Mouse (Mus musculus) midbrain, embryonic 14.5 days (tissue): ENCODE data around the gene Gmds. TPM values are rescaled to one million over a fixed set of nuclear protein-coding genes. Genes with fewer than 3 reads are reported as not detected.
A peak's percentile ranks its signal among the peaks of the same experiment; 100 is the strongest.

Experiments used
- ATAC-seq: fragments of 200-750 bp; cut with Nextera tagmentation; 2 replicates; pipeline ENCODE4 v1.8.0; 2017; ENCODE audit warnings: moderate number of reproducible peaks, moderate library complexity; ENCODE audit not compliant: low FRiP score, low TSS enrichment
- DNase-seq: peaks from one replicate; pipeline ENCODE4 v3.0.0-alpha.2; 2015
- H3K27ac ChIP-seq: fragments of 300-500 bp; sonication (generic); replicated peaks from 2 replicates; pipeline ENCODE4 v1.5.1; 2014; ENCODE audit warnings: mild to moderate bottlenecking, low read depth, low read length, moderate library complexity
- H3K27me3 ChIP-seq: fragments of 300-500 bp; sonication (generic); 2 replicates; pipeline ENCODE4 v1.6.1; 2014; ENCODE audit warnings: low read length, control low read depth, mixed read lengths; ENCODE audit not compliant: control insufficient read depth, insufficient read depth
- H3K36me3 ChIP-seq: fragments of 300-500 bp; sonication (generic); 2 replicates; pipeline ENCODE4 v1.6.1; 2014; ENCODE audit warnings: low read length, control low read depth; ENCODE audit not compliant: control insufficient read depth, insufficient read depth
- H3K4me1 ChIP-seq: fragments of 300-500 bp; sonication (generic); 2 replicates; pipeline ENCODE4 v1.6.1; 2014; ENCODE audit warnings: mild to moderate bottlenecking, antibody characterized with exemption, low read length, control low read depth; ENCODE audit not compliant: control insufficient read depth, insufficient read depth
- H3K4me2 ChIP-seq: fragments of 300-500 bp; sonication (generic); 2 replicates; pipeline ENCODE4 v1.6.1; 2014; ENCODE audit warnings: mild to moderate bottlenecking, low read length, moderate library complexity
- H3K4me3 ChIP-seq: fragments of 300-500 bp; sonication (generic); replicated peaks from 2 replicates; pipeline ENCODE4 v1.5.1; 2014; ENCODE audit warnings: low read depth, low read length
- H3K9ac ChIP-seq: fragments of 300-500 bp; sonication (generic); replicated peaks from 2 replicates; pipeline ENCODE4 v1.6.1; 2014; ENCODE audit warnings: mild to moderate bottlenecking, low read length, moderate library complexity
- H3K9me3 ChIP-seq: fragments of 300-500 bp; sonication (generic); 2 replicates; pipeline ENCODE4 v1.6.1; 2016; ENCODE audit warnings: low read length, control low read depth, mixed read lengths; ENCODE audit not compliant: control insufficient read depth
- WGBS: fragments of 180-500 bp; shearing (Covaris S2); extraction: QIAGEN DNeasy Blood & Tissue Kit; methylation state at CpG from one replicate; pipeline ENCODE4 v1.1.7; 2014; 5-methylcytosine and 5-hydroxymethylcytosine counted together
- polyA plus RNA-seq: library from polyadenylated mRNA; unstranded; fragments of >200 nt; fragmentation: Nextera tagmentation; extraction: Ambion mirVana; gene quantifications from 2 replicates; pipeline ENCODE4 v1.2.1, GENCODE M21; 2014

The Gmds gene
- polyA plus RNA-seq, 1 experiment from 2014 or later: 32.6 TPM

GRCm38 (mm10) chr13:31860200-31860599, 478.3 kb downstream of the Gmds start:
- no peak for DNase-seq
- Histone ChIP-seq H3K9me3 (no peaks in the 10 kb centered on the region), H3K9ac (no peak overlapping the region), H3K4me2 (no peak overlapping the region), H3K27ac (no peak overlapping the region), H3K36me3 (no peaks in the 10 kb centered on the region), H3K4me1 (no peaks in the 10 kb centered on the region), H3K27me3 (no peaks in the 10 kb centered on the region), H3K4me3 (no peak overlapping the region)
- ATAC-seq: no peak
- 93% methylated on average over 5 of the region's 5 CpGs for WGBS

- Histone ChIP-seq H3K9ac (no peak overlapping the region), H3K27ac (no peak overlapping the region), H3K9me3 (no peaks in the 10 kb centered on the region), H3K27me3 (no peaks in the 10 kb centered on the region), H3K4me2 (no peak overlapping the region), H3K4me1 (no peaks in the 10 kb centered on the region), H3K36me3 (no peaks in the 10 kb centered on the region), H3K4me3 (no peak overlapping the region)
- DNase-seq (no peak), ATAC-seq (peak; percentile 62; the same call in 1 of the 2 replicates)
- 77% methylated on average over 4 of the region's 4 CpGs for WGBS
These were observed 484.5 kb downstream of the Gmds start for GRCm38 (mm10) chr13:31854000-31854399.

DNA sequence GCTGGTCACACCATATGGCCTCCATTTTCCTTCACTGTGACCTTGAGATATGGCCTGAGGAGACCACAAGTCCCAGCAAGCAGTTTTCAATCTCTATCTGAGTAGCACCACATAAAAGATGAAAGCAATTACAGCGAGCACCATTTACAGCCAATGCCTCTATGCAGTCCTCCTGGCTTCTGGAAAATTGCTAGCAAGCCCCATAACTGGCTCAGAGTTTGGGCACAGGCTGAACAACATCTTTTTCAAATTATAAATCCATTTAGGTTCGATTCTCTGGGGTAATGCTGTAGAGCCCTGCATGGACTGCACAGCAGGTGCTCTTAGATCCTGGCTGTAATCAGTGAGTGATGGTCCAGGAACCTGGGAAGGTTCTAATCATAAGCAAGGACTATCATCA, 485.0 kb downstream of the Gmds start:
- H3K36me3 ChIP-seq: no peaks in the 10 kb centered on the region
- no peak overlapping the region for H3K4me2 ChIP-seq
- H3K27ac ChIP-seq: no peak overlapping the region
- H3K4me3 ChIP-seq: no peak overlapping the region
- no peaks in the 10 kb centered on the region for H3K9me3 ChIP-seq
- H3K9ac ChIP-seq: no peak overlapping the region
- WGBS: 63% methylated on average over 2 of the region's 2 CpGs
- no peaks in the 10 kb centered on the region for H3K4me1 ChIP-seq
- H3K27me3 ChIP-seq: no peaks in the 10 kb centered on the region
- ATAC-seq: no peak
- DNase-seq: no peak

GRCm38 (mm10) chr13:31849258-31849971, 489.1 kb downstream of the Gmds start:
- no peak overlapping the region for H3K9ac ChIP-seq
- H3K27me3 ChIP-seq: no peaks in the 10 kb centered on the region
- no peak overlapping the region for H3K27ac ChIP-seq
- no peak for DNase-seq
- H3K4me3 ChIP-seq: no peak overlapping the region
- no peaks in the 10 kb centered on the region for H3K4me1 ChIP-seq
- no peak overlapping the region for H3K4me2 ChIP-seq
- 46% methylated on average over 5 of the region's 5 CpGs for WGBS
- H3K9me3 ChIP-seq: no peaks in the 10 kb centered on the region
- H3K36me3 ChIP-seq: no peaks in the 10 kb centered on the region
- no peak for ATAC-seq

- H3K27ac ChIP-seq: no peak overlapping the region
- ATAC-seq (no peak), DNase-seq (no peak)
- H3K36me3 ChIP-seq: no peaks in the 10 kb centered on the region
- no peaks in the 10 kb centered on the region for H3K4me1 ChIP-seq
- no peaks in the 10 kb centered on the region for H3K27me3 ChIP-seq
- no peak overlapping the region for H3K4me2 ChIP-seq
- H3K9me3 ChIP-seq: no peaks in the 10 kb centered on the region
- H3K4me3 ChIP-seq: no peak overlapping the region
- WGBS: 87% methylated on average over 4 of the region's 4 CpGs
- no peak overlapping the region for H3K9ac ChIP-seq
These were observed 502.7 kb downstream of the Gmds start for GRCm38 (mm10) chr13:31835802-31836201.

DNA sequence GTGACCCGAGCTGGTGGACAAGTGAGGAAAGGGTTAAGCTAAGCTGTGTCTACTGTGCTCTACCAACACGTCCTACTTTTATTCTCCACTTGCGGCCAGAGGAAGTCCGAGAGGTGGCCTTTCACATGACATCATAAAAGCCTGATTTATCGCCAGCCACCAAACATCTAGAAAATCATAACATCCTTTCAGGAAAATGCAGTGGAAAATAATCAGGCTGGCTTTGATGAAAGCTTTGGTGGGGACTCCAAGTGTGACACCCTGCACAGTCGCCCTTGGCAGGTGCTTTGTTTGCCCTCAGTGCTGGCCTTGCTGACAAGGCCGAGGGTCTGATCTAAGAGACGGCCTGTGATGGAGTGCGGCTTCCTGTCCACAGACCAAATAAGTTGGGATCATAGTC, 508.2 kb downstream of the Gmds start:
- no peaks in the 10 kb centered on the region for H3K9me3 ChIP-seq
- H3K36me3 ChIP-seq: no peaks in the 10 kb centered on the region
- no peaks in the 10 kb centered on the region for H3K4me1 ChIP-seq
- H3K27ac ChIP-seq: no peak overlapping the region
- H3K4me3 ChIP-seq: no peak overlapping the region
- H3K27me3 ChIP-seq: no peaks in the 10 kb centered on the region
- WGBS: 71% methylated on average over 9 of the region's 9 CpGs
- ATAC-seq (no peak), DNase-seq (no peak)
- H3K9ac ChIP-seq: no peak overlapping the region
- H3K4me2 ChIP-seq: no peak overlapping the region

DNA sequence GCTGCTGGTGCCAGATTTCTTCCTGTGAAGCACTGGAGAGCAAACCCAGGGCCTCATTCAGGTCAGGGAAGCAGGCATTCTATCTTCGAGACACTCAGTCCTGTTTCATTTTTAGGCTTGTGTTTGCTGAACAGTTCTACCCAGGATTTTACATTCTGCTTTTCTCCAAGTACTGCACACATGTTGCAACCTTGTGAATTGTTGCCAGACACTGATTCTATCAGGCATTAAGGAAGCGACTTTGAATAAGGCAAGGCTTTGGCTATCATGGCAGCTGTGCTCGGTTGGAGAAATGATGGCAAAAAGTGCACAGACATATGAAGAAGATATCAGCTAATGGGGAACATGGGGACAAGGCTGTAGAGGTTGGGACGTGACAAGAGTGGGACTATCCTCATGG, 510.1 kb downstream of the Gmds start:
- no peaks in the 10 kb centered on the region for H3K27me3 ChIP-seq
- no peak overlapping the region for H3K27ac ChIP-seq
- H3K9me3 ChIP-seq: no peaks in the 10 kb centered on the region
- H3K4me2 ChIP-seq: no peak overlapping the region
- ATAC-seq: no peak
- 92% methylated on average over 4 of the region's 4 CpGs for WGBS
- H3K36me3 ChIP-seq: no peaks in the 10 kb centered on the region
- H3K4me3 ChIP-seq: no peak overlapping the region
- H3K4me1 ChIP-seq: no peaks in the 10 kb centered on the region
- no peak overlapping the region for H3K9ac ChIP-seq
- no peak for DNase-seq

DNA sequence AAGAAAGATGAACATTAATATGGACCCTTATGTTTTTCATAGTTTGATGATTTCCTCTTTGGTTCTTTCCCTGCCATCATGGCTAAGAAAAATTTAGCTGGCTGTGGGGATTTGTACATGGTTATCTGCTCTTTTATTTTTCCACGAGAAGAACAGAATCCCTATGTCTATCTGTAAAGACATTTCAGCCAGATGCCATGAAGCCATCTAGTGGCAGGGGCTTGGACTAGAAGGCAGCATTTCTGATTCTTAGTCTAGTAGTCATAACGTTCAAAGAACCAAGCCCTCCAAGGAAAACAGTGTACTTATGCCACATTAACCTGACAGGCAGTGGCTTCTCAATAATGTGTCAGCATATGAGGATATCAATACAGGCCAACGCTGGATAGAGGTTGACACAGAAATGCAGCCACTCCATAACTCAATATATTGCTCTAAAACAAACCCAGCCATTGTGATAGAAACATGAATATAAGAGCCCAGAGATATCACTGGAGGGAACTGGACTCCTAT, 510.7 kb downstream of the Gmds start:
- Histone ChIP-seq H3K27ac (no peak overlapping the region), H3K36me3 (no peaks in the 10 kb centered on the region), H3K4me1 (no peaks in the 10 kb centered on the region), H3K9me3 (no peaks in the 10 kb centered on the region), H3K4me3 (no peak overlapping the region), H3K27me3 (no peaks in the 10 kb centered on the region), H3K9ac (no peak overlapping the region), H3K4me2 (no peak overlapping the region)
- 66% methylated on average over 3 of the region's 3 CpGs for WGBS
- ATAC-seq (no peak), DNase-seq (no peak)

DNA sequence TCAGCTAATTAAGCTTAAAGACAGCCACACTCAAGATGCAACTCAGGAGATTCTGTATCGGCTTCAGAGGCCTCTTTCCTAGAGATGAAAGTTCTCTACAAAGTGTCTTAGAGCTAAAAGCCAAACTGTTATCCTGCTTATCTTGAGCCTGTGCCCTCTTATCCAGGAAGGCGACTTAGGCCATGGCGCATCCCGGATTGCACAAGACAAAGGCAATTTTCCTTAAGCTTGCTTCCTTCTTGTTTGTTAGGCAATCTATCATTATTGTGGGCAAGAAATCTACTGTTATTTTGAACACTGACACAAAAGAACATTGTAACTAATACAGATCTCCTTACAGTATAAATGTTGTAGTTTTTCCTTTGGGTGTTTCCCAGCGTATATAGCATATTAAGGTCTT, 511.4 kb downstream of the Gmds start:
- Histone ChIP-seq H3K36me3 (no peaks in the 10 kb centered on the region), H3K4me3 (no peak overlapping the region), H3K4me1 (no peaks in the 10 kb centered on the region), H3K4me2 (no peak overlapping the region), H3K9me3 (no peaks in the 10 kb centered on the region), H3K27ac (no peak overlapping the region), H3K27me3 (no peaks in the 10 kb centered on the region), H3K9ac (no peak overlapping the region)
- no peak for ATAC-seq
- 89% methylated on average over 5 of the region's 5 CpGs for WGBS
- DNase-seq: no peak
